Mouse (Mus musculus): ENCODE results near the gene Eml1.
A peak's percentile ranks its signal among the peaks of the same experiment; 100 is the strongest.

Eml1 gene

GRCm38 (mm10) chr12:108551731-108552130 lies 181.0 kb downstream of the Eml1 start:
- DNase-seq (ENCODE audit: low spot score), result no peak

- peak; percentile 55 for DNase-seq (ENCODE audit: low spot score)
These were observed 182.3 kb downstream of the Eml1 start for GRCm38 (mm10) chr12:108553079-108553478.

GRCm38 (mm10) chr12:108554120-108554841 lies 183.5 kb downstream of the Eml1 start, which contains the start of gene Evl:
Gene Evl (plus strand): TSS chr12:108554720.
- peak; percentile 95 for DNase-seq (ENCODE audit: low spot score)

DNA sequence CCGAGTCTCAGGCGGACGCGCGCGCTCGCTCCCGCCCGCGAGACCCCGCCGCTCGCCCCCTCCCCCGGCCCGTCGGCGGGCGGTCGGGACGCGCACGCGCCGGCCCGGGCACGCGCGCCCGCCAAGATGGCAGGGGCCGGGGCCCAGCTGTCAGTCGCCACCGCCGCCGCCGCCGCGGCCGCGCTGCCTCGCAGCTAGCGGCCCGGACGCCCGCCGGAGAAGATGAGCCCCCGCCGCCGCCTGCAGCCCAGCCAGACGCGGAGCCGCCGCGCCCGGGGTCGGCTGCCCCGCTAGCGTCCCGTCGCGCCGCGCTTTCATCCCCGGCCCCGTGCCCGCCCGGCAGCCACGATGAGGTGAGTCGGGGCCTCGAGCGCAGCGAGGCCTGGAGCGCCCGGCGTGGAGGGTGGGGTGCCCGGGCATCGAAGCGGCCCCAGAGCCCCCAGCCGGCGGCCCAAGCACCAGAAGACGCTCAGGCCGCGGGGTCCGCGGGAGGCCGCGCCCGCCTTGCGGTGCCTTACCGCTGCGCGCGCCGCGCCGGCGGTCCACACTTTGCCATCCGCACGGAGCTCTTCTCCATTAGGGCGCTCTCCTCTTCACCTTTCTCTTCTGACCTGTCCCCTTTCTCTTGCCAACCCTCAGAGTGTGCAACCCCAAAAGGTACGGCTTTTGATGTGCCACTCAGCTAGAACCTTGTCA lies 184.3 kb downstream of the Eml1 start:
- peak; percentile 66 for DNase-seq (ENCODE audit: low spot score)

- peak; percentile 44 for DNase-seq (ENCODE audit: low spot score)
These were observed 187.4 kb downstream of the Eml1 start for GRCm38 (mm10) chr12:108558194-108558593.

GRCm38 (mm10) chr12:108563238-108563637 lies 192.5 kb downstream of the Eml1 start:
- DNase-seq (ENCODE audit: low spot score), result no peak

DNA sequence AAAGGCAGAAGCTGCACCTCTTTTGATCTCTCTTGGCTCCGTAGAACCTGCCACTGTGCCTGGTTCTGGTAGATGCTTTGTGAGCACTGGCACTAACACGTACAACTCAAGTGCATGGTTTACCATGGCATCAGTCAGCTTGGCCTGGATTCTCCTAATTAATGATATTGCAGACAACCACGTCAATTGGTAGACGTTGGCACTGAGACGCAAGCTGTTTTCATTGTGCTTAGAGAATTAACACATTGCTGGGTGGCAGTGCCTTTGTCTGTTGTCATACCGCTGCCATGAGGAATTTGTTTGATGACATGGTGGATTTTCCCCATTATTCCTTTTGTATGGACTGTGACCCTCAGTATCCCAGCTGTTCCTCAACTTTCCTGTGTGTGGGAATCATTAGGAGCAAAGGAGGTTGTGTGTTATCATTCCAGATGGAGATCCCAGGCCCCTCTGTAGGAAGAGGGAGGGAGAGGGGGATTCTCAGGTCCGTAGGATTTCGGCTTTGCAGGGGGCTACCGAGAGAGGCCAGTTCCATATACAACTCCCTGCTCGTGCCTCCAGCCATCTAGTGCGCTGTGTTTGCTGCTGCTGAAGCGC lies 194.3 kb downstream of the Eml1 start:
- DNase-seq (ENCODE audit: low spot score), result no peak

GRCm38 (mm10) chr12:108579156-108579871 lies 208.6 kb downstream of the Eml1 start:
- no peak for DNase-seq (ENCODE audit: low spot score)

DNA sequence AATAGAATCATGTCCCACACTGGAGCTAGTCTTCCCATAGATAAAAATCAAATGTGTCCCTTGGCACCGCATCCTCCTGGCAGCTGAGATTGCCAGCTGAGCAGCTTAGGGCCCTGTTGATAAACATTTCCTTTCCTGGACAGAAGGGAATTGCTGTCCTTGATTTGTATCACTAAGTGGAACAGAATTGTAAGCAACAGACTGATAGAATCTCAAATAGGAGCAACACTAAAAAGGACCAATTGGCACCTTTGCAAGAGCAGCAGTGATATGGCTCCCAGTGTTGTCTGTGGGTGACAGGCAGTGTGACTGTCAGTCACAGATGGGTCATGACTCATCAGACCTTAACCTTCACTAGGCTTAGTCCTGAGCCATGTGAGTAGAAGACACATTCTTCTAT lies 213.0 kb downstream of the Eml1 start:
- DNase-seq (ENCODE audit: low spot score), result no peak

Data from testis, postnatal 14 days (tissue).